Mouse (Mus musculus) heart, adult 11 months (tissue): Measurements from ENCODE around the gene Iqsec1.
A peak's percentile ranks its signal among the peaks of the same experiment; 100 is the strongest.

ENCODE experiments used
- DNase-seq: peaks from one replicate; pipeline ENCODE4 v3.0.0; 2022

The Iqsec1 gene

DNA sequence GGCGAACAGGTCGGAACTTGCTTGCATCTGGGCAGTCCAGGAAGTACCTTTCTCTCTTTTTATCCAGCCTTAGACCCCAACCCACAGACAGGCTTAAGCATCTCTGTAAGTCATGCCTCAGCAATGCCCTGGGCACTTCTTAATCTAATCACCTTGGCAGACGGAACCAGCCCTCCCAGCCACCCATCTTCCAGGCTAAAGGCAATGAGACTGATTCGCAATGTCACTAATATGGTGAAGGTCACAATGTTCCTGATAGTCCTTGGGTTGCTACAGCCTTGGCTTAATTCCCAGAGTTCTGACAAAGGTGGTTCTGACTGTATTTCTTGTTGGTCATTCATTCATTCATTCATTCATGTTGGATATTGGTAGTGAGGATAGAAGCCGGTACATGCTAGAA, 378.2 kb downstream of the Iqsec1 start:
- no peak for DNase-seq

GRCm38 (mm10) chr6:90608186-90608585, 380.3 kb downstream of the Iqsec1 start:
- DNase-seq, result peak; percentile 95

DNA sequence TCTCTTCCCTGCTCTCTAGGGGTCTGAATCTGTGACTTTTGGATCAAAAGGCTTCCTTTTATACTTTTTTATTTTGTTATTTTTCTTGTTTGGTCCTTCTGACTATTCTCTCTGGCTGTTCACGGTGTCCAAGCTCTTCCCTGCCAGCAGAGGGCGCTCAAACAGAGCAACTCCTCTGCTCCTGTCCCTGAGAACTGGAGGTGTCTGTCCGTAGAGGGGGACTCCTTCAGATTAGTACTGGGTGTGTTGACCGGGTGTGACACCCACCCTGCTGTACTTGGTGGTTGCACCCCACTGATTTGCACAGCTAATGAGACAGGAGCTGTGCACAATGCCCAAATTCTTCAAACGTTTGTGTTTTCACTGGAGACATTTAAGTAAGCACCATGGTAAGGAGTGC, 381.3 kb downstream of the Iqsec1 start:
- no peak for DNase-seq

GRCm38 (mm10) chr6:90606538-90606937, 381.9 kb downstream of the Iqsec1 start:
- peak; percentile 95 for DNase-seq
